Mouse (Mus musculus): Measurements from ENCODE around the gene Vmn1r129. TPM values are rescaled to one million over a fixed set of nuclear protein-coding genes. Genes with fewer than 3 reads are reported as not detected.
"Not testable (repeated sequence)": the region's sequence is repeated elsewhere in the genome, so short reads cannot be mapped to it uniquely, and the experiment has no call there.

The Vmn1r129 gene
- not detected in 2 replicates for total RNA-seq (2017)

GRCm38 (mm10) chr7:21361191-21361590 lies at the start of gene Vmn1r129:
Gene Vmn1r129, minus strand, starts transcription at chr7:21361291.
- not testable (repeated sequence) for ATAC-seq (replicated peaks in 1 of 2; ENCODE audit: insufficient read depth in 1 of 2, low FRiP score in 2 of 2, low TSS enrichment in 1 of 2, low read depth in 1 of 2, poor library complexity in 2 of 2, severe bottlenecking in 2 of 2)

- ATAC-seq (replicated peaks in 1 of 2; ENCODE audit: insufficient read depth in 1 of 2, low FRiP score in 2 of 2, low TSS enrichment in 1 of 2, low read depth in 1 of 2, poor library complexity in 2 of 2, severe bottlenecking in 2 of 2), result not testable (repeated sequence)
Measured at GRCm38 (mm10) chr7:21349073-21349472, 12.0 kb downstream of the Vmn1r129 start, which contains the start of gene Vmn1r128. Gene Vmn1r128, plus strand, starts transcription at chr7:21349373.

DNA sequence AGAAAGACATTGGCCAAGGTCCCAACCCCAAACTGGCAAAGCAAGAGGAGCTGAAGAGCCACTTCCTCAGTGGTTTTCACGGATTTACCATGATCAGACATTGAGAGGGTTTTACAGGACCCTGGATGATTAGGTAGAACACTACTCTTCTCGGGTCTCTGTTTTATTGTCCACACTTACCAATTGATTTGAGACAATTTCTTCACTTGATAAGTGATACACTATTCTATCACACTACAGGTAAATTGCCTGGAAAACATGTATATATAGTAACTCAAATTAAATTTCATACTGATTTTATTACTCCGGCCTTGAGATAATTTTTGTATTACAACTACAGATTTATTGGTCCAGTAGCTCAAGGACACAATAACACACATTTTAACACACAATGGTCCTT lies 41.3 kb downstream of the Vmn1r129 start, which contains the start of gene Vmn1r127:
Gene Vmn1r127 (minus strand): TSS at position 101 of the 400 bp plus-strand sequence.
- ATAC-seq (replicated peaks in 1 of 2; ENCODE audit: insufficient read depth in 1 of 2, low FRiP score in 2 of 2, low TSS enrichment in 1 of 2, low read depth in 1 of 2, poor library complexity in 2 of 2, severe bottlenecking in 2 of 2), result not testable (repeated sequence)

Other genes with a start within 250 kb of the Vmn1r129 start
- gene Vmn1r122, start 227.2 kb downstream of the Vmn1r129 start, total RNA-seq (2017), result not detected in 2 replicates
- gene Vmn1r123, start 199.1 kb downstream of the Vmn1r129 start, total RNA-seq (2017), result not detected in 2 replicates
- not detected in 2 replicates for gene Gm5157, start 170.9 kb downstream of the Vmn1r129 start, total RNA-seq (2017)
- not detected in 2 replicates for gene Vmn1r124, start 100.7 kb downstream of the Vmn1r129 start, total RNA-seq (2017)
- gene Vmn1r125, start 89.1 kb downstream of the Vmn1r129 start, total RNA-seq (2017), result not detected in 2 replicates
- not detected in 2 replicates for gene Vmn1r126, start 59.8 kb downstream of the Vmn1r129 start, total RNA-seq (2017)
- gene Vmn1r127, start 41.4 kb downstream of the Vmn1r129 start, total RNA-seq (2017), result not detected in 2 replicates
- gene Vmn1r128, start 11.9 kb downstream of the Vmn1r129 start, total RNA-seq (2017), result not detected in 2 replicates
- gene Gm6882, start 71.5 kb upstream of the Vmn1r129 start, total RNA-seq (2017), result not detected in 2 replicates
- gene Vmn1r130, start 150.5 kb upstream of the Vmn1r129 start, total RNA-seq (2017), result not detected in 2 replicates
- gene Vmn1r131, start 184.8 kb upstream of the Vmn1r129 start, total RNA-seq (2017), result not detected in 2 replicates